Mouse (Mus musculus) layer of hippocampus, postnatal 25 days (tissue): Measurements from ENCODE around the gene Mgll. TPM values are rescaled to one million over a fixed set of nuclear protein-coding genes. Genes with fewer than 3 reads are reported as not detected.

Experiments used
- DNase-seq, 2 experiments: peaks; one replicate each; pipeline ENCODE4 v3.0.0; 2022; ENCODE audit warnings: mixed read lengths in 2 of 2, low spot score in 1 of 2; ENCODE audit errors: extremely low spot score in 1 of 2
- total RNA-seq, 2 experiments: library from RNA; stranded (reverse); gene quantifications; 2 replicates each; pipeline ENCODE4 v1.2.3; 2021

The Mgll gene
- total RNA-seq, 2 experiments from 2014 or later = 190 to 192 TPM

DNA sequence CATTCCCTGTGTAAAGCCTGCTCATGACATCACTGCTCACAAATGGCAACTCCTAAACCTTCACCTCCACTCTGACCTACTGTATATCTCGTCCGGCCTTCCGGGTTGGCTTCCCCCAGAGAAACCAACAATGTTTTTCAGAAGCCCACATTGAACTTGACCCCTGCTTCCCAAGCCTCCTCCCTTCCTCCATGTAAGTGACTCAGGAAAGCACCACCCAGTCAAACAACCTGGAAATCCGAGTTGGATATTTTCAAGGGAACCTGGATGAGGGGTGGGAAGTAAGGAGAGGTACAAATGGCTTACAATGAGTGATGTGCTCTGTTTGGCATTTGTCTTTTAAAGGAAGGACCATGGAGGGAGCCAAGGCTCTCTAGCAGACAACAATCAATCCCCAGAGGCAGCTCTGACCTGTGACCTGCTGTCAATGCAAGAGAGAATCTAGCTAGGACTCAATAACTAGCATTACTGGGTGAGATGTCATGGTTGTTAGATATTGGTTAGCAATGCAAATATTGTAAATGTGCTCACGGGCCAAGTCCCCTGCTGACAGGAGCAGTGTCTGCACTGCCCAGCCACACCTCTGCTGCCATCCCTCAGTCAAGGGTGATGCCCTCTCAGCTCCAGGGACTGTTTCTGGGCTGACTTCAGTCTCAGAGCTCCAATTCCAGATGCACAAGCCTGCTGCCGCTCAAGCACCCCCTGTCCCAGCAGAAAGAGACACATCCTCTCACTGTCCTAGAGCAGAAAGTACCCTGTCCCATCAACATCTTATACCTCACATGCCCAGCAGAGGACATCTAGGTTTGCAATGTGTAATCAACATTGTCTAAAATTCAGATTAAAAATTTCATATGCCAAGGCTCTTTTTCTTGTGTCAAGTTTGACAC is 6.8 kb upstream of the Mgll start:
- DNase-seq = no peak

DNA sequence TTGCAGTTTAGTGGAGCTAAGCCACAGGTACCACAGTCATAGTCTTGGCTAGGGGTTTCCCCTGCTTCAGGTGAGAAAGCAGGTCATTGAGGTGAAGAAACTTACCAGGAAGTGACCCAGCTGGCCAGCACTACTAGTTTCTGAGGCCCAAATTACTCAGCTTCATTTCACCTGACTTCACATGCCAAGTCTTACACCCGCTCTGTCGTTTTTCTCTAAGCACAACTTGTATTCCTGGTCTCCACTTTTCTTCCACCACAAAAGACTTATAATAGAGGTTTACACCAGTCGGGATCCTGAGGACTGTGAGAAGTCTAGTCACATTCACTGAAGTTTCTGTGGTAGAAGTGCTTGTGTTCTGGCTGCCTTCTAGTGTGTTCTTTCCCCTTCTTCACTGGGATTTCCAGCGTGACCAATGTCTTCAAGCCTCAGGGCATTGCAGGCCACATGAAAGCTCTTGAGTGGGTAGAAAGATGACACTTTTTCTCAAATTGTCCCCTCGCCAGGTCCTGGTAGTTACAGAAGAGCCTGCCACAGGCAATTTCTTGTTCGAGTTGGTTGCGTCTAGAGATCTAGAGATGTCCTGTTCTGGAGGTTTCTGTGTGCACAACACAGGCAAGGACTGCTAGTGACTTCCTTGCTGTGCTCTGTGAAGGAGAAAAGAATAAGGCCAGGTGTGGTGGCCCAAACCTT is 6.0 kb upstream of the Mgll start:
- DNase-seq = no peak

- DNase-seq = no peak
These were observed 3.2 kb upstream of the Mgll start for GRCm38 (mm10) chr6:88721059-88721458.

DNA sequence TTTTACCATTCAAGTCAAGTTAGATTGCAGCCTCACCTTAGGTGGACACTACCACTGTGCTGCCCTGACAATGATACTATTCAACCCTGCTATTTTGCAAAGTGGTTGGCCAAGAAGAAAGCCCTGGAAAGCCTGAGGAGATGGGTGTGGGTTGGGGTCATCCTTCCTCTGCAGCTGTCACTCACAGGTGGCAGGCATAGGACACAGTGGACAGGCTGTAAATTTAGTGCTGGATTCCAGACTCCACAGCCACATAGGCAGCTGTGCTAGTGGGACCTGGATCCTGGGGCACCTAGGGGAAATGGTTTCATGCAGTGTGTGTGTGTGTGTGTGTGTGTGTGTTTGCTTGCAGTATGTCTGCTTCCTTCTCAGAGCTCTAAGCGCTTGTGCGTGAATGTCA is 1.3 kb upstream of the Mgll start:
- DNase-seq = no peak

DNA sequence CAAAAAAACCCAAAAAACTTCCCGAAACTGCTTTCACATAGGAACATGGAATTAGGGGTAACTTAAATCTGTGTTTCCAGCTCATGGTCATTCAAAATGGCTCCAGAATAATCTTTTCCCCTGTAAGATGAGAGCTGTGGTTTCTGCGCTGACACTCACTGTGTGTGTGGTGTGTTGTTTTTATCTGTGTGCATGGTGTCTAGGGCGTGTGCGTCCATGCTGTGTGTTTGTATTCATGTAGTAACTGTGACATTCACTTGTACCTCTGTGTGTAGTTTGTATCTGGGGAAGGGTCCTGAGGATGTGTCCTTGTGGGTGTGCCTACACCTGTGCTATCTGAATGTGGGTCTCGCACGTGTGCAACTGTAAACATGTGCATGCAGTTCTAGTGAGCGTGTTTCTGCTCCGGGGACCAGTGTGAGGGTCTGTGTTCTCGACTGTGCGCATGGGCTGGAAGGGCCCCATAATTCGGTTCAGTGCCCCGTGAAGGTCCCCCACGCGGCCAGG is 353 bp upstream of the Mgll start:
- no peak for DNase-seq

DNA sequence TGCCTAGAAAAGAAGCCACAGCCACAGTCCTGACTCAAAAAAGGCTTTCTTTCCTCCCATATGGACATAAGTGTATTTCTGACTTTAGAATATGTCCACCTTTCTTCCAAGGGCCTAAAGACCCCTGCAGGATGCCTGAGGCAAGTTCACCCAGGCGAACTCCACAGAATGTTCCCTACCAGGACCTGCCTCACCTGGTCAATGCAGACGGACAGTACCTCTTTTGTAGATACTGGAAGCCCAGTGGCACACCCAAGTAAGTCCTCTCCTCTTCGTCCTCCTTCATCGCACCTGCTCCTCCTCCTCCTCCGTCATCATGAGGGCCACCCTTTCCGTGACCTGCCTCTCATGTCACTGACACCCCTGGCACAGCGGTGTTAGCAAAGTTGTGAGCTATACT is 1.4 kb downstream of the Mgll start:
- no peak for DNase-seq

DNA sequence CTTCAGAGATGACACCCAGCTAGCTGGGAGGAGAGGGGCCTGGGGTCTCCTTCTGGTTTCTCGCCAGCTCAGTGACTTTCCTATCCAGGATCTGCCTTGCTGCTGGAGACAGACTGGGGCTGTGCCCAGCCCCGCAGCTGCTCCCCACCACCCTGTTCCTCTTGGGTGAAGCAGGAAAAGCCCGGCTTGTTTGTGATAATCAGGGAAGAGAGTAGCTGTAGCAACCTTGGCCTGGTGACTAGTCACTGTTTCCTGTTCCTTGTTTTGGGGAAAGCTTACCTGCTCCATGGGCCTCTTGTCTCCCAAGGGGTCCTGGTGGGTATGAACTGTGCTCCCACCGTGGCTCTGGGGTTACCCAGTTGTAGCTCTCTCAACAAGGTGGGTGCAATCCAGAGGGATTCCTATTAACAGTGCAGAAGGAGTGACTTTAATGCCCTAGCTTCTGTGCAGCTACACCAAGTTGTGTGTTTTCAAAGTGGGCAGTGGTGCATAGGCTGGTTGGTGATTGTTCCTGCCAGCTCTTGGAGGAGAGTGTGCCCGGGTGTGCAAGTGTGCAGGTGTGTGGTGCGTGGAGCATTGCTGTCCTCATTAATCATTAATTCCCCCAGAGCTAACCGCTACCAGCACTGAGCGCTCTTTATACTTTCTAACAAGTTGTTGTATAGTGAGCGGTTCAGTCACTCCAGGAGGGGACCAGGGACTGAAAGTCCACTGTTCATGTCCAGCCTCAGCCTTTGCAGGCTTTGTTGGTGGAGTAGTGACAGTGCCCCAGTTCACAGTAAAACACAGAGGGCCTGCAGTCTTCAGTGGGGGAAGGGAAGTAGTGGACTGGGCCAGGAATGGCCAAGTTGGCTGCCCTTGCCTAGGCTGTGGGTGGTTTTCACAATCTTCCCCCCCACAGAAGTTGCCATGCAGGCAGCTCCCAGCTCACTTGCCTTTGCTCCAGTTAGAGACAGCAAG is 2.3 kb downstream of the Mgll start:
- DNase-seq = no peak

GRCm38 (mm10) chr6:88727490-88727889 is 3.3 kb downstream of the Mgll start:
- DNase-seq = no peak

DNA sequence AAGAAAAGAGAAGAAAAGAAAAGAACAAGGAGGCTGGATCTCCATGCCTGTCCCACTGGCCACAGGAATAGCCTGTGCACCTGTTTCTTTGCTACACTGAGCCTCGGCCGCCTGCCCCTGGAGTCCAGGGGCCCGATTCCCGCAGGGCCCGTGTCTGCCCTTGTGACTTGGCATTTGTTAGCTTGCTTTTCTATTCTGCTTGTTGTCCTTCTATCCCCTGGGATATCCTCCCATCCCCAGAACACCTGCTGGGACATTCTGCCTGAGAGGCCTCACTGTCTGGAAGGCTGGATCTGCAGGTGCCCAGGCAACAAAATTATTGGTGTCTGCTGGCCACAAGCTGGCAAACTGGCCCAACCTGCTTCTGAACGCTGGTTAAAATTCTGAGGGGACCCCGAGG is 3.8 kb downstream of the Mgll start:
- DNase-seq = no peak

- DNase-seq = no peak
These were observed 4.3 kb downstream of the Mgll start for GRCm38 (mm10) chr6:88728515-88728914.

DNA sequence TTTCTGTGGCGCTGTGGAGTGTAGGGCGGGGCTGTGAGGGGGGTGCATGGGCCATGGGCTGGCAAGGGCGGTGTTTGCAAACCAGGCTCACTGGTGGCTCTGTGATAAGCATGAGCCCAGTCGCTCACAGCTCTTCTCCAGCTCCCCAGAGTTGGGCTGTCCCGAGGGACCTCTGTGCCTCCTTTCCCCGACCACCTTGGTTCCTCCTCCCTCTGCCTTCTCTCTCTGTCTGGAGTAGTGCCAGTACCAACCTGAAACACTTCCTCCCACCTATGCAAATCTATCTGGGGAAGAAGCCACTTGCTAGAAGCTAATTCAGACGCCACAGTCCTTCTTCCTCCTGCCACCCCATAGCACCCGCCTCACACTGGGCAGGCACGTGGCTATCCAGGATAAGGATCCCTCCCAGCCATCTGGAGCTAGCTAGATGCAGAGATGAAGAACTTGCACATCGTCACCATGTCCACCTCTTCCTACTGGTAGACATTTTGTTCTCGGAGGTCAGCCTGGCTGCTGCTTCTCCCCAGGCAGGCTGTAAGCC is 7.1 kb downstream of the Mgll start:
- no peak for DNase-seq

DNA sequence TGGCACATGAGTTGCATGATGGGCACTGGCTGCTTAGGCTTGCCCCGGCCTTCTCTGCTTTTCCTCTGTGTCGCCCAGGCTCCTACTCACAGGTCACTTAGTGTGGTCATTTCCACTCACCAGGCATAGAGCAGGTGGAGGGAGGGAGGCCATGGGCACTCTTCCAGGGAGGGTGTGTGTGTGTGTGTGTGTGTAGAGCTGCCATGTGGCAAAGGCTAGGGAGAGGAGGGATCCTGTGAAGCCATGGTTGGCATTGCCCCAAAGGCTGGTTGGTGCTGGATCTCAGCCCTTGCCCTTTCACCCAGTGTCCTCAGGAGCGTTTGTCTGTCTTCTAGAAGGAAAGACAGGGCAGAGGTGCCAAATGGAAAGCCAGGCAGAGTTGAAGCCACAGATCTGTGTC is 7.8 kb downstream of the Mgll start:
- DNase-seq = no peak

DNA sequence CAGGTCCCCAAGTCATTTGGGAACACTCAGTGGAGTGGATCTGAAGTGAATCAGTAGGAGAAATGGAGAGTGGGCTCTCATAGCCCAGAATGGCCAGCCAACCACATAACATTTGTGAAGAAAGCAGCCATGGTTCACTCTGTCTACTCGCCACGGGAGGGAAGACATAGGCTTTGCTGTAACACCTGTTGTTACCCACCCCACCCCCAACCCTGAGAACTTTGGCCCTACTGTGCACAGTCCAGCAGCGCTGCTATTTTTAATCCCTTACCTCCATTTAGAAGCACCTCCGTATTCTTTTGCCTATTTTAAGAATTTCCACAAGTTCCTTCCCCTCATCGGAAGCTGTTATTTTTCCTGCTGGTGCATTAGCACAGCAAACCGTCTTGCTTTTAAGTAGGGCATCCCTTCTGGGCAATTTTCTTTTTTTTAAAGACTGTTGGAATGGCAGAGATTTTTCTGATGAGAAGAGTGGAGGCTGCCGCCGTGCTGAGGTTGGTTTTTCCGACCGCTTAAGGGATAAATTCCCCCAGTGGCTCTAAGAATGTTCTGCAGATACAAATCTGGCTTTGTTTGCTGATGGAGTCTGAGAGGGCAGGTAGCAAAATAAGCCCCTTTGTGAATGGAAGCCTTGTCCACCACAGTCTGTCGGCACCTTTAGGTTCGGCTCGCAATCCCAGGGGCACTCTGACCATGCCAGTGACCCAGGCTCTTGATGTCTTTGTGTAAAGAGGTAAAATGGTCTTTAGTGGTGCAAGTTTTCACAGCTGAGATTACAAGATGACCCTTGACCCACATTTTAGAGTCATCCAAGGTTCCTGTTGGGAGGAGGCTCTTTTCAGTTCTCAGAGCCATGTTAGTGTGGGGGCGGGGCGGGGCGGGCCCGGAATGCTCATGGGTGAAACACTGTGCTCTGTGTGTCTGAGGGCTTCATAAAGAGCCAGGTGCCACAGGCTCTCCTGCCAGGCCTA is 8.7 kb downstream of the Mgll start:
- no peak for DNase-seq

DNA sequence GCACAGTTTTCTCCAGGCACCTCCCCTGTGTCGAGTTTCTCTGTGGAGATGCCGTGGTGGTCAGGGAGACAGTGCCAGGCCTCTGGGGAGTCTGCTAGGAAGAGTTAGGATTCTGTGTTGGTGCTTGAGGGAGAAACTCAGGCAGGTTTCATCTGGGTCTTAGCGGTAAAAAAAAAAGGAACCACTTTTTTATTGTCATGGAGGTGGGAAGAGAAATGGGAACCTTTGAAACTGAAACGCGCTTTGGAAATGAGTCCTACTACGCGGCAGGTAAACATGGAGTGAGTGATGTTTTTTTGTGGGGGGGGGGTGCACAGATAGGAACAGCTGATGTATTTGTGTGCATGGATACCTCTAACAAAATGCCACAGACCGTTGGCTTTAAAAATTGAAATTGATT is 12.1 kb downstream of the Mgll start:
- DNase-seq = no peak

DNA sequence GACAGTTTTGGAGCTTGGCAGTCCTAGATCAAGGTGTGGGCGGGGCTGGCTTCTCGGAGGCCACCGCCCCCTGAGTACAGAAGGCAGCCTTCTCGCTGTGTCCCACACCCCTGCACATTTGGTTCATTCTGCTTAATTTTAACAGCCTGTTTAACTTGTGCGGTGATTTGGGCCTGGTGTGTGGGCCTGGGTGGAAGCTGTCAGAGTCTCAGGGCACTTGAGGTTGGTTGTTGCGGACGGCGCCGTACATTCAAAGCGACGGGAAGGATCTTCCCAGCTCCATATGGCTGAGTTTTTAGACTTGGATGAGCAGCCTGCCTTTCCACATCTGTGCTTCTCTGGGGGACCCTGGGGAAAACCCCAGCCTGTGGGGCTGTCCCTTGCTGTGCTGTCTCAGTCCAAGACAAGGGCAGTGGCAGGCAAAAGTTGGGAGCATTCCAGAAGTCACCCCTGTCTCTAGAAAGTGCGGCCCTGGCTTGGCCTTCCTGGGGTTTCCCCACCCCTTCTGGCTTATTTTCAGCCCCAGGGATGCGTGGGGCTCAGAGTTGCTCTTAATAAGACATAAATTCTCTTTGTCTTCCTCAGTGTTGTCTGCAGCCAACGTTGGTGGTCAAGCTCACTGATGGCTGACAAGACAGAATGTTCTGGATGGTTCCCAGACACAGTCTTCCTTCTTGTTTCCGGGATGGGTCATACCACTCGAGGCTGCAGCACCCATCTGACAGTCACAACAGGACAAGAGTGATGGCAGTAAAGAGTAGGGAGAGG is 12.7 kb downstream of the Mgll start:
- DNase-seq = no peak

DNA sequence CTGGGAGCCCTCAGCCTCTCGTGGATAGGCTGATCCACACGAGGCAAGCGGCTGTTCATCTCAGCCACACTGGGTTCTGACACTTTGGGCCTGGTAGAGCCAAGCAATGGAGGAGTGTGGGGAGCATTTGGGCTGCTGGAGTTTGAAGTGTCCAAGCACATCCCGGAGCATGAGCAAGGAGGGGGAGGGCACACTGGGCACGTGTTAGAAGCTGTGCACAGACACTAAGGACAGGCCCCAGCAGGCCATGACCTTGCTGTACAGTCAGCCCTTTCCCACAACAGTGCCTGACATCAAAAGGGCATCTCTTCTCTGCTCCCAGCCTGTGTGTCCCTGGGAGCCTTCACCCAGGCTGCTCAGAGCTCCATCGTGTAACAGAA is 13.3 kb downstream of the Mgll start:
- no peak for DNase-seq

- DNase-seq = no peak
These were observed 16.8 kb downstream of the Mgll start for GRCm38 (mm10) chr6:88741041-88741440.

DNA sequence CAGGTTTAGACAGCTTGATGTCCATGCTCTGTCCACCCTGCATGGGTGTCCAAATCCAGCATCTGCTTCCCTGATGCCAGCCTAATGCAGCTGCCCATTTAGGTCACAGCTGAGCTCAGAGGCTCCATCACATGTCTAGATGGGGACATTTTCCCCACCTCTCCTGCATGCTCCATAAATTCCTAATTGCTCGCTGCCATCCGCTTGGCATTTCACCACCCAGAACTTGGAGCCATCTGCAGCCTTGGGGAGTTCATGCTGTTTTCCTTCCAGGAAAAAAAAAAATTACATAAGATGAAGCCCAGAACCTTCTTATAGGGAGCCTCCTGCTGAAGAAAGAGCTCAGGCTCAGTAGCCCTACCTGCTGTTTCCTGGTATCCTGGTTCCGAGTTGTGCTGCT is 17.6 kb downstream of the Mgll start:
- no peak for DNase-seq
